Mouse (Mus musculus): ENCODE measurements around the gene Gata3.

Gene Gata3

GRCm38 (mm10) chr2:9871141-9871716, 18.6 kb downstream of the Gata3 start:
- no peak for DNase-seq

GRCm38 (mm10) chr2:9867092-9867825, 22.6 kb downstream of the Gata3 start:
- no peak for DNase-seq

DNA sequence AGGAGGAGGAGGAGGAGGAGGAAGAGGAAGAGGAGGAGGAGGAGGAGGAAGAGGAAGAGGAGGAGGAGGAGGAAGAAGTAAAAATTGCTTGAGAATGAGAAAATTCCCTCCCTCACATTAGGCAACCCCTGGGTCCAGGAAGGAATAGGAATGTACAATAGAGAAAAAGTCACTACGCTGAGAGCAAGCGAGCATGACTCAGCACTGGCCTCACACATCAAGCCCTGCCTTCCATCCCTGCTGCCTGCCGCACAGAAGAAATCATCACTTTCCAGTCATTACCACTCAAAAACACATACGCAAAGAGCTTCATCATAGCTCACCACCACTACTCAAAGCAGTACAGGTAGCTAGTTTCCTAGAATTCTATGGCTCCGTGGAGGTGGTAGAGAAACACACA, 29.1 kb downstream of the Gata3 start:
- no peak for DNase-seq

GRCm38 (mm10) chr2:9855861-9856260, 34.0 kb downstream of the Gata3 start:
- DNase-seq: no peak

DNA sequence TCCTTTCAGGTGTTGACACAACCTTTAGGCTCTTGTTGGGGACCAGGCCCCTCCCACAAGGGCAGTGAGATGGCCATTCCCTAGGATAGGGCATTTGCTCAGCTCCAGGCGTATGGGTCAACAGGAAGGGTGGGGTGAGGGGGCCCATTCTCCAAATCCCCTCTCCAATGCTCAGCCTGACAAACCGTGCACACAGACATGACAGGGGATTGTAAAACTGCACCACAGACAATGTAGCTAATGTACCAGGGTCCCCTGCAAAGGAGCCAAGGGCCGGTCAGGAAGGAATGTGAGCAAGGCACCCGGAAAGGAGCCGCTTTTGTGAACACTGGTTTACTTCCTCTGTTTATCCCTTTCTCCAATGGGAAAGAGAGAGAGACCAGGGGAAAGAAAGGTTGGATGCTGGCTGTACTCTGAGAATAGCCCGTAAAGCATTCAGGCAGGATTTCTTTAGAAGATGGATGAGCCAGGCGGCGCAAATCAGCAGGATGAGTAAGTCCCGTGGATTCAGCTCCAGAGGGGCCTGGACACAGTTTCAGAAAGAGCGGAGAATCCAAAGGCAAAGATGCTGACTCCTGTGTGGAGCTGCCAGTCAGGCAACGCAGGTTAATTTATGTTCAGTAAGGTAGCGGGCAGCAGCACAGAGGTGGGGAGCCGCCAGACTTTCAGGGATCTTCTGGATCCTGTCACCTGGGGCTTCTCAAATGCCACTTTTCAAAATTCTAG, 36.8 kb downstream of the Gata3 start:
- DNase-seq: no peak

GRCm38 (mm10) chr2:9835195-9835594, 54.6 kb downstream of the Gata3 start:
- no peak for DNase-seq

DNA sequence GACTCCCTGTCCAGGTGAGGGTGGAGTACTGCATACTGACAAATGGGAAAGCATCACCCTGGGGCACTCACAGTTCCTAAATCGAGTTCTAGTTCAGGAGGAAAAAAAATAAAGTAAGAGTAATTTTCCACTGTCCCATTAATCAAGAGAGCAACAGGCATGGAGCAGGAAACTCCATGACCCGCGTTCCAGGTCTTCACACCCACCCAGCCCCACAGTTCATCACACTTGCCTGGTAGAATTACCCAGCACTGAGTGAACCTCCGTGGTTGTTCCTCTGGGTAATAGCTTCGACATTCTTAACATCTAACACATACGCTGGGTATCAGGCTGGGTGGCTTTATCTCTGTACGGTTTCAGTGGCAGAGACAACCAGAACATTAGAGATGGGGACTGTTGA, 56.1 kb downstream of the Gata3 start:
- no peak for DNase-seq

DNA sequence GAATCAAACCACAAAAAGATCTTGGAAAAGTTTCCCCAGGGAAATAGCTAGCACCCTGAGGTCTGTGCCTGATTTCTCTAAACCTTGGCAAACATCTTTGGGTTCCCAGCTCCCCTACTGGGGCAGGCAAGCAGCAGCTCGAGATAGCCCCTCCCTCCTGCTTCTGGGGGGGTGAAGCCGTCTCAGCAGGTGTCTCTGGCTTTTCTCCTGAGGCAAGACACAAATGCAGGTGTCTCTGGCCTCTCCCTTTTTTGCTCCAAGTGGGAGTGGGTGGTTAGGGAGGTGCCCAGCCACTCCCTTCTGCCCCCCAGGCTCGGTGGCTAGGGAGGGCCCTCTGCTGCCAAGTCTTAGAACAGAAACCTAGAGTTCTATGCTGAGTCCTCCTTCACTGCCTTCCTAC, 62.2 kb downstream of the Gata3 start:
- no peak for DNase-seq

- DNase-seq: no peak
Measured at GRCm38 (mm10) chr2:9820611-9821010, 69.2 kb downstream of the Gata3 start.

DNA sequence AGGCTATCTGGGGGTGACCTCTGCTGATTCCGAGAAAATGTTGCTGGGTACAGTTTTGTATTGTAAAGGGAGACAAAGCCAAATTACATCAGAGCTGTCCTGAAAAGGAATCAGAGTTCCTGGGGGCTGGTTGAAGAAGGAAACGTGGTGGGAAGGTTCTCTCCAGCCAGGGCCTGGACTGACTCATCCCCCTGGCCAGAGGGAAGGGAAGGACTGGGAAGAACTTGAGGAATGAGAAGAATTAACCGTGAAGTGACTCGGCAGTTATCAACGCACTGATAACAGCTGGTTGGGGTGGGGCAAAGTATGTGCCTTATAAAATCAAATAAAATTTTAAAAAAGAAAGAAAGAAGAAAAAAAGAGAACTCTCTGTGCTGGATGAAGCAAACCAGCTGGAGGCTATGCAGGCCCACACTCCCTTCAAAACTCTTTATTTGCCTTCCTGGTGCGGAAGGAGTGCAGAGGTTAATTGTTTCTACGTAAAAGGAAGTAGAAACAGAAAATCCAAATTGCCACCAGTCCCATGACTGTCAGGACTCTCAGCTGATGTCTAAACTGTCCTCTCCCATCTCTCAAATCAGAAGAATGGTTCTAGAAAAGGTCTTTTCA, 71.6 kb downstream of the Gata3 start:
- no peak for DNase-seq
